Mouse (Mus musculus) inflammation-experienced regulatory T-cells, adult 16 weeks (primary cell): ENCODE data around the gene Fndc1. TPM values are rescaled to one million over a fixed set of nuclear protein-coding genes. Genes with fewer than 3 reads are reported as not detected.

ENCODE experiments used
- polyA plus RNA-seq: library from polyadenylated mRNA; unstranded; fragments of 100-300 nt; shearing (Covaris generic); gene quantifications from one replicate; pipeline ENCODE4 v1.2.1, GENCODE M21; 2017

Gene Fndc1
- not detected for polyA plus RNA-seq

GRCm38 (mm10) chr17:7826819-7827515, at the start of gene Fndc1:
TSS of gene Fndc1 (minus strand) at chr17:7827302.

Other genes starting within 250 kb of the Fndc1 start
- 166 TPM for gene Tagap, start 98.7 kb upstream of the Fndc1 start, polyA plus RNA-seq
- 17.3 TPM for gene Rsph3a, start 118.3 kb upstream of the Fndc1 start, polyA plus RNA-seq